In genomic region chr16:11047130-11047529, GRCm38 (mm10) we compare ENCODE assay signal across 14 mouse cellular contexts.
"Had no signal": no experiment of that assay in that cellular context is flagged by ENCODE, and none has a peak within 500 bp of the region (broad histone marks: within the 10 kb centered on the region; RNA-seq: fewer than 3 reads in every experiment).

No protein-coding gene starts in this region.

- H3K27ac ChIP-seq: left cerebral cortex, adult 2 months; limb, embryonic 10.5 days; liver, embryonic 15.5 days; macrophage; midbrain, embryonic 15.5 days; neural tube, embryonic 12.5 days had no signal

- H3K4me1 ChIP-seq: liver, embryonic 15.5 days; midbrain, embryonic 15.5 days; neural tube, embryonic 12.5 days had no signal

- H3K4me3 ChIP-seq: left cerebral cortex, adult 2 months; limb, embryonic 10.5 days; liver, embryonic 15.5 days; megakaryocyte, embryonic 14.5 days; midbrain, embryonic 15.5 days; neural tube, embryonic 12.5 days had no signal

- H3K9ac ChIP-seq: liver, embryonic 15.5 days; midbrain, embryonic 15.5 days; neural tube, embryonic 12.5 days had no signal

- H3K9me3 ChIP-seq: limb, embryonic 10.5 days; liver, embryonic 15.5 days; megakaryocyte, embryonic 14.5 days; midbrain, embryonic 15.5 days; neural tube, embryonic 12.5 days had no signal

- ATAC-seq: midbrain, embryonic 15.5 days had no signal

- DNase-seq: retina, postnatal 1 day; right cerebral cortex, postnatal 4 days; spleen, adult 18-20 months; thymus, adult 18-20 months; thymus, postnatal 14 days had no signal

- H3K4me2 ChIP-seq: liver, embryonic 11.5 days; liver, embryonic 15.5 days; midbrain, embryonic 11.5 days; midbrain, embryonic 15.5 days; neural tube, embryonic 12.5 days had no signal

- H3K27me3 ChIP-seq: liver, embryonic 15.5 days; midbrain, embryonic 15.5 days; neural tube, embryonic 12.5 days had no signal

- H3K36me3 ChIP-seq: limb, embryonic 10.5 days; liver, embryonic 15.5 days; midbrain, embryonic 15.5 days; neural tube, embryonic 12.5 days had no signal
